Mouse (Mus musculus) heart, adult 2 months (tissue): ENCODE results near the gene Hpn. TPM values are rescaled to one million over a fixed set of nuclear protein-coding genes. Genes with fewer than 3 reads are reported as not detected.
A peak's percentile ranks its signal among the peaks of the same experiment; 100 is the strongest.

Experiments used
- DNase-seq, 2 experiments: peaks; one replicate each; pipeline ENCODE4 v3.0.0; 2021
- H3K27ac ChIP-seq: fragments of 200-600 bp; 2 replicates; pipeline ENCODE4 v1.8.1; 2022
- H3K27me3 ChIP-seq: fragments of 200-500 bp; 2 replicates; pipeline ENCODE4 v1.6.1; 2012; ENCODE audit warnings: mild to moderate bottlenecking, low read length, inconsistent platforms, mixed read lengths; ENCODE audit not compliant: control insufficient read depth, insufficient read depth
- H3K36me3 ChIP-seq: fragments of 200-500 bp; 2 replicates; pipeline ENCODE4 v1.6.1; 2012; ENCODE audit warnings: low read length, inconsistent platforms; ENCODE audit not compliant: control insufficient read depth, insufficient read depth
- H3K4me1 ChIP-seq: fragments of 200-500 bp; 2 replicates; pipeline ENCODE4 v1.6.1; 2011; ENCODE audit warnings: low read length; ENCODE audit not compliant: control insufficient read depth, insufficient read depth
- H3K4me3 ChIP-seq: fragments of 200-600 bp; 2 replicates; pipeline ENCODE4 v1.8.1; 2022
- H3K79me2 ChIP-seq: fragments of 200-500 bp; replicated peaks from 2 replicates; pipeline ENCODE4 v1.6.1; 2012; ENCODE audit warnings: mild to moderate bottlenecking, inconsistent platforms, low read length, moderate library complexity, mixed read lengths; ENCODE audit not compliant: control insufficient read depth, insufficient read depth
- H3K9ac ChIP-seq: fragments of 200-500 bp; 2 replicates; pipeline ENCODE4 v1.6.1; 2012; ENCODE audit warnings: low read depth, mild to moderate bottlenecking, control low read depth, inconsistent platforms, low read length, mixed read lengths
- CTCF ChIP-seq: fragments of 200-600 bp; IDR thresholded peaks from 2 replicates; pipeline ENCODE4 v1.8.1; 2022; ENCODE audit warnings: antibody characterized with exemption, mild to moderate bottlenecking, moderate library complexity
- EP300 ChIP-seq: fragments of 200-500 bp; IDR thresholded peaks from 2 replicates; pipeline ENCODE4 v1.6.1; 2011; ENCODE audit warnings: low read depth, low read length, control low read depth; ENCODE audit not compliant: insufficient read depth
- POLR2A ChIP-seq: fragments of 200-500 bp; IDR thresholded peaks from 2 replicates; pipeline ENCODE4 v1.6.1; 2011; ENCODE audit warnings: mild to moderate bottlenecking, low read depth, low read length, control low read depth; ENCODE audit not compliant: insufficient read depth
- WGBS: fragments of 180-500 bp; shearing (Covaris S2); methylation state at CpG from one replicate; pipeline ENCODE4 v1.1.7; 2018; 5-methylcytosine and 5-hydroxymethylcytosine counted together
- intact Hi-C: fragments of 180-260 bp; cut with DNase I; formaldehyde crosslinking; loops from one replicate; pipeline ENCODE4 v1.15.1; 2025
- polyA plus RNA-seq: library from polyadenylated mRNA; depleted of rRNA; stranded (reverse); fragments of >200 nt; gene quantifications from 2 replicates; pipeline ENCODE4 v1.2.3, GENCODE M21; 2012
- total RNA-seq, 2 experiments: library from RNA; stranded (reverse); gene quantifications; 2 replicates each; pipeline ENCODE4 v1.2.3; 2021

Hpn gene
- total and polyA plus RNA-seq, 3 experiments, result 1.7 to 5.1 (median 2.6) TPM

DNA sequence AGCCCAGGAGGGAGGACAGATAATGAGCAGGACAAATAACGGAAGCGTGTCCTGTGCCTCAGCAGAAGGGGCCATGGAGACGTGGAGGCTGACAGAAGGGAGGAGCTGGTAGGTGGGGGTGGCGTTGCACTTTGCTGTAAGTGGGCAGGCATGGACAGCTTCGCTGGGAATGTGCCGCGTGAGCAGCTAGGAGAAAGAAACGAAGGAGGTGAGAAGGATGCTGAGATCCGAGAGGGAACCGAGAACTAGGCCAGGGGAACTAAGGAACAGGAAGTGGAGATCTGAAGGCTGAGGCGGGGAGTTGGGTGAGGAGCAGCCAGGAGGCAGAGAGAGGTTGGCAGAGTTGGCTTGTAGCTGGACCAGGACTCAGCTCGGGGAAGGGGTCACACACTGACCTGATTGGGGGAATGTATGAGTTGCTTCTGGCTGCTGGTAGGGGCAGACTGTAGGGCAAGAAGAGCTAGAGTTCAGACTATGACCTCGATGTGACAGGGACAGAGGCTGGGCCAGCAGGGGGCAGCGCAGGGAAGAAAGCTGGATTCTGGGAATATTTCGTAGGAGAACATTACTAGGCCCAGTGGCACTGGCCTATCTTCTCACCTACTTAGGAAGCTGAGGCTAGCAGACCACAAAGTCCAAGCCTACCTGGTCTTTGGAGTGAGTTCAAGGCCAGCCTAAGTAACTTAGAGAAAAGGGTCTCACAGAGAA lies 9.9 kb downstream of the Hpn start:
- DNase-seq, result peak; percentile 69 to 81
- 30% methylated on average over 15 of the region's 15 CpGs for WGBS

DNA sequence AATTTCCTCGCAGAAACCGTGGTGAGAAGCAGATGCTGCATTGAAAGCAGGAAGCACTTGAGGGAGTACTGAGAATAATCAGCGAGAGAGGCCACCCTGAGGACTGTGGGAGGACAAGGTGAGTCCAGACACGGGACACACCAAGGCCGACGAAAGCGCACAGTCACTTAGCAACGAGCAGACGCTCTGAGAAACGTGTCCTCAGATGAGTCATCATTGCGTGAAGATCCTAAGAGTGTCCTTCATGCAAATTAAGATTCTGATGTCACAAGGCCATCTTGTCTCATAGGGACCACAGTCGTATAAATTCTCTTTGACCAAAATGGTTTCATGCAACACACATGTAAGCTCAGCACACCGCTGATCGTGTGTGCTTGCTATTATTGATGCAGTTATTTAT lies 14.3 kb downstream of the Hpn start:
- H3K4me1 ChIP-seq, result no peaks in the 10 kb centered on the region
- TF ChIP-seq EP300, result no peak
- TF ChIP-seq POLR2A, result no peak
- TF ChIP-seq CTCF, result no peak
- no peak overlapping the region for H3K4me3 ChIP-seq
- intact Hi-C loops, result no loop called here
- no peak for DNase-seq
- H3K9ac ChIP-seq, result no peak overlapping the region
- H3K79me2 ChIP-seq, result no peaks in the 10 kb centered on the region
- H3K27me3 ChIP-seq, result no peaks in the 10 kb centered on the region; the same call in 1 of the 2 replicates
- no peaks in the 10 kb centered on the region for H3K36me3 ChIP-seq
- WGBS, result 65% methylated on average over 14 of the region's 14 CpGs
- no peak overlapping the region for H3K27ac ChIP-seq

More for the DNA sequence above, 9.9 kb downstream of the Hpn start:
- no peaks in the 10 kb centered on the region for H3K36me3 ChIP-seq
- peaks cover 3% of the 10 kb centered on the region for H3K4me1 ChIP-seq
- H3K9ac ChIP-seq, result no peak overlapping the region
- no peak overlapping the region for H3K4me3 ChIP-seq
- intact Hi-C loops, result loop anchor here (2.0 kb wide), 1 partner anchor 68 kb away; no protein-coding TSS in a partner anchor
- no peaks in the 10 kb centered on the region; the same call in 1 of the 2 replicates for H3K27me3 ChIP-seq
- H3K27ac ChIP-seq, result no peak overlapping the region; the same call in 1 of the 2 replicates
- H3K79me2 ChIP-seq, result no peaks in the 10 kb centered on the region
- TF ChIP-seq EP300 (no peak), CTCF (peak; percentile 87), POLR2A (no peak)

DNA sequence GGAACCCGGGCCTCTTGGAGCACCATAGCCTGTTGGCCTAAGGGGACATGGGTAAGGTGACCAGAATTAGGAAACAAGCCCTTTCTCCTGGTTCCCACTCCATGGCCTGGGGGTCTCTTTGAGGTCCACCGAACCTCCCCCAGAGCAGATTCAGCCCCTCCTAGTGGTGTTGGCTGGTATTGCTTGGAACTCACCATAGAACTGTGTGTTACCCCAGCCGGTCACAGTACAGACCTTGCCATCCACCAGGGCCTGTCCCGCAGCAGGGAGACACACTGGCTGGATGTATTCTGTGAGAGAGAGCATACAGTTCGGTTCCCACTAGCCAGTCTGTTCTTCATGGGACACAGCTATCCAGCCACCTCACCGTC lies 15.5 kb downstream of the Hpn start:
- Histone ChIP-seq H3K4me1 (no peaks in the 10 kb centered on the region), H3K4me3 (no peak overlapping the region), H3K9ac (no peak overlapping the region), H3K27me3 (no peaks in the 10 kb centered on the region; the same call in 1 of the 2 replicates), H3K79me2 (no peaks in the 10 kb centered on the region), H3K36me3 (no peaks in the 10 kb centered on the region), H3K27ac (no peak overlapping the region)
- intact Hi-C loops, result loop anchor here (5.0 kb wide), 2 partner anchors 107 to 142 kb away; partner anchors contain the start of gene Usf2
- TF ChIP-seq POLR2A, result no peak
- no peak for TF ChIP-seq EP300
- TF ChIP-seq CTCF, result peak; percentile 35
- DNase-seq, result no peak
- 89% methylated on average over 6 of the region's 6 CpGs for WGBS

GRCm38 (mm10) chr7:31098697-31099611 lies 16.1 kb downstream of the Hpn start:
- intact Hi-C loops, result loop anchor here (5.0 kb wide), 2 partner anchors 107 to 142 kb away; partner anchors contain the start of gene Usf2
- Histone ChIP-seq H3K79me2 (no peaks in the 10 kb centered on the region), H3K27me3 (no peaks in the 10 kb centered on the region; the same call in 1 of the 2 replicates), H3K4me1 (no peaks in the 10 kb centered on the region), H3K36me3 (no peaks in the 10 kb centered on the region), H3K4me3 (no peak overlapping the region), H3K9ac (no peak overlapping the region), H3K27ac (no peak overlapping the region; the same call in 1 of the 2 replicates)
- no peak for TF ChIP-seq POLR2A
- peak; percentile 52 for TF ChIP-seq CTCF
- no peak for TF ChIP-seq EP300
- DNase-seq, result no peak
- WGBS, result 76% methylated on average over 22 of the region's 22 CpGs

- no peaks in the 10 kb centered on the region for H3K27me3 ChIP-seq
- no peaks in the 10 kb centered on the region for H3K79me2 ChIP-seq
- intact Hi-C loops, result loop anchor here (1.0 to 5.0 kb wide), 4 partner anchors 19 to 140 kb away; partner anchors contain the start of genes Lgi4 and Usf2
- H3K9ac ChIP-seq, result no peak overlapping the region
- H3K4me1 ChIP-seq, result no peaks in the 10 kb centered on the region
- peak overlapping the region; percentile 24; the same call in 1 of the 2 replicates for H3K4me3 ChIP-seq
- no peaks in the 10 kb centered on the region for H3K36me3 ChIP-seq
- peak; percentile 91 for DNase-seq
- H3K27ac ChIP-seq, result peak overlapping the region; percentile 47
- WGBS, result 52% methylated on average over 20 of the region's 20 CpGs
- TF ChIP-seq CTCF (peak; percentile 93), EP300 (0 out of 2 replicates have a peak, but pooled peaks have one; percentile 43), POLR2A (peak; percentile 40; the same call in 1 of the 2 replicates)
Observed at GRCm38 (mm10) chr7:31097583-31098248, 17.4 kb downstream of the Hpn start.
